Mouse (Mus musculus): ENCODE measurements around the gene Tmem138.
"Not testable (repeated sequence)": the region's sequence is repeated elsewhere in the genome, so short reads cannot be mapped to it uniquely, and the experiment has no call there.

The Tmem138 gene

GRCm38 (mm10) chr19:10580102-10580501 is 2.9 kb upstream of the Tmem138 start:
- in situ Hi-C loops (cut with MboI; ENCODE audit: low sequenced_read_pairs), result no loop called here

- in situ Hi-C loops (cut with MboI; ENCODE audit: low sequenced_read_pairs), result no loop called here
Measured at GRCm38 (mm10) chr19:10569627-10570026, 7.5 kb downstream of the Tmem138 start.

GRCm38 (mm10) chr19:10565217-10565616 is 11.9 kb downstream of the Tmem138 start:
- in situ Hi-C loops (cut with MboI; ENCODE audit: low sequenced_read_pairs), result no loop called here

- in situ Hi-C loops (cut with MboI; ENCODE audit: low sequenced_read_pairs), result no loop called here
Measured at GRCm38 (mm10) chr19:10564278-10564677, 12.9 kb downstream of the Tmem138 start.

GRCm38 (mm10) chr19:10562351-10562750 is 14.8 kb downstream of the Tmem138 start:
- in situ Hi-C loops (cut with MboI; ENCODE audit: low sequenced_read_pairs), result no loop called here

- in situ Hi-C loops (cut with MboI; ENCODE audit: low sequenced_read_pairs), result no loop called here
Measured at GRCm38 (mm10) chr19:10561558-10562314, 15.4 kb downstream of the Tmem138 start.

- in situ Hi-C loops (cut with MboI; ENCODE audit: low sequenced_read_pairs), result no loop called here
Measured at GRCm38 (mm10) chr19:10560108-10560507, 17.1 kb downstream of the Tmem138 start.

GRCm38 (mm10) chr19:10557837-10558375 is 19.3 kb downstream of the Tmem138 start:
- in situ Hi-C loops (cut with MboI; ENCODE audit: low sequenced_read_pairs), result not testable (repeated sequence)

- in situ Hi-C loops (cut with MboI; ENCODE audit: low sequenced_read_pairs), result no loop called here
Measured at GRCm38 (mm10) chr19:10557430-10557829, 19.7 kb downstream of the Tmem138 start.

GRCm38 (mm10) chr19:10557001-10557400 is 20.2 kb downstream of the Tmem138 start:
- in situ Hi-C loops (cut with MboI; ENCODE audit: low sequenced_read_pairs), result no loop called here

GRCm38 (mm10) chr19:10555624-10556510 is 21.3 kb downstream of the Tmem138 start, which contains the start of gene Tmem216:
Gene Tmem216 (minus strand): TSS chr19:10556238.
- in situ Hi-C loops (cut with MboI; ENCODE audit: low sequenced_read_pairs), result no loop called here

- in situ Hi-C loops (cut with MboI; ENCODE audit: low sequenced_read_pairs), result no loop called here
Measured at GRCm38 (mm10) chr19:10539454-10539853, 37.7 kb downstream of the Tmem138 start.

GRCm38 (mm10) chr19:10530082-10530481 is 47.1 kb downstream of the Tmem138 start:
- in situ Hi-C loops (cut with MboI; ENCODE audit: low sequenced_read_pairs), result no loop called here

- in situ Hi-C loops (cut with MboI; ENCODE audit: low sequenced_read_pairs), result no loop called here
Measured at GRCm38 (mm10) chr19:10525910-10526309, 51.3 kb downstream of the Tmem138 start, which contains the start of gene Sdhaf2. Gene Sdhaf2 (minus strand): TSS chr19:10526142.

- in situ Hi-C loops (cut with MboI; ENCODE audit: low sequenced_read_pairs), result no loop called here
Measured at GRCm38 (mm10) chr19:10525106-10525901, 51.9 kb downstream of the Tmem138 start, which contains the start of gene Cpsf7. Gene Cpsf7 (plus strand): TSS chr19:10525266.

GRCm38 (mm10) chr19:10524784-10525105 is 52.4 kb downstream of the Tmem138 start:
- in situ Hi-C loops (cut with MboI; ENCODE audit: low sequenced_read_pairs), result no loop called here

- in situ Hi-C loops (cut with MboI; ENCODE audit: low sequenced_read_pairs), result no loop called here
Measured at GRCm38 (mm10) chr19:10523483-10524080, 53.6 kb downstream of the Tmem138 start.

GRCm38 (mm10) chr19:10521926-10522325 is 55.2 kb downstream of the Tmem138 start:
- in situ Hi-C loops (cut with MboI; ENCODE audit: low sequenced_read_pairs), result no loop called here

All from CH12F3 (cell line).